Mouse (Mus musculus) heart, postnatal 0 days (tissue): ENCODE measurements at regions not wholly inside any gene's neighbourhood (a gene's known extent, or its start where the extent isn't known, plus 50 kb on each side); places are given as distances from the start of the nearest gene placed in this dataset.

Experiments used
- CTCF ChIP-seq: IDR thresholded peaks from 2 replicates; pipeline ENCODE4 v1.5.1; 2016; ENCODE audit warnings: antibody characterized with exemption, control low read depth, low read depth
- EP300 ChIP-seq: IDR thresholded peaks from 2 replicates; pipeline ENCODE4 v1.6.1; 2016; ENCODE audit warnings: antibody characterized with exemption, low read depth

GRCm38 (mm10) chr10:117471036-117471817 lies 91.4 kb upstream of the Cpsf6 start:
- TF ChIP-seq EP300 (no peak), CTCF (no peak)
